Mouse (Mus musculus): ENCODE data around the gene Mup13.
"Not testable (repeated sequence)": the region's sequence is repeated elsewhere in the genome, so short reads cannot be mapped to it uniquely, and the experiment has no call there.

Mup13 gene

DNA sequence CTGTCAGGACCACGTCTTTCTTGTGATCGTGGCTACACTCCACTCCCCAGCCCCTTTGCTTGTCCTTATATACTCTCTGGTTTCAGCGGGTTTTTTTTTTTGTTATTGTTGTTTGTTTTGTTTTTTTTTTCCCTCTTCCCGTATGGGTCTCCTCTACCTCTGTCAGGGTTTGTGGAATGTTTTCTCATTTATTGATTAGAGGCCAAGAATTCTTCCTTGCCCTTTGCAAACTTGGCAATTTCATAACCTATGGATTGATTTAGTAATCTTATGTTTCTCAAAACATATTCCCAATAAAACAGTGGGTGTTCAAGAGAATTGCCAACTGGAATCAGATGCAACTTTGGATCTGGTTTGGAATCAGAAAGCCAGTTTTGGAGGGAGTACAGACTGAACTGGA, at the start of gene Mup13:
TSS of gene Mup13 (minus strand) at position 101 of the 400 bp plus-strand sequence.
- not testable (repeated sequence) for DNase-seq (ENCODE audit: extremely low read depth, low read depth)

Measured in MEL-GATA-1-ER (cell line).